Mouse (Mus musculus) stomach, embryonic 16.5 days (tissue): Measurements from ENCODE around the gene Fbxo22. TPM values are rescaled to one million over a fixed set of nuclear protein-coding genes. Genes with fewer than 3 reads are reported as not detected.

Experiments used
- ATAC-seq: fragments of 200-750 bp; cut with Nextera tagmentation; 2 replicates; pipeline ENCODE4 v1.8.0; 2017; ENCODE audit warnings: moderate number of reproducible peaks, moderate TSS enrichment; ENCODE audit not compliant: insufficient read depth, low FRiP score
- H3K27ac ChIP-seq: fragments of 300-500 bp; sonication (generic); 2 replicates; pipeline ENCODE4 v1.5.1; 2014; ENCODE audit warnings: low read length
- H3K27me3 ChIP-seq: fragments of 300-500 bp; sonication (generic); 2 replicates; pipeline ENCODE4 v1.6.1; 2014; ENCODE audit warnings: low read length, control low read depth, mixed read lengths; ENCODE audit not compliant: control insufficient read depth, insufficient read depth
- H3K36me3 ChIP-seq: fragments of 300-500 bp; sonication (generic); 2 replicates; pipeline ENCODE4 v1.6.1; 2014; ENCODE audit warnings: low read length; ENCODE audit not compliant: control insufficient read depth, insufficient read depth
- H3K4me1 ChIP-seq: fragments of 300-500 bp; sonication (generic); 2 replicates; pipeline ENCODE4 v1.6.1; 2014; ENCODE audit warnings: low read length, control low read depth, mixed read lengths; ENCODE audit not compliant: control insufficient read depth, insufficient read depth
- H3K4me2 ChIP-seq: fragments of 300-500 bp; sonication (generic); 2 replicates; pipeline ENCODE4 v1.6.1; 2014; ENCODE audit warnings: low read depth, low read length, mixed read lengths
- H3K4me3 ChIP-seq: fragments of 300-500 bp; sonication (generic); replicated peaks from 2 replicates; pipeline ENCODE4 v1.5.1; 2014; ENCODE audit warnings: mild to moderate bottlenecking, low read length
- H3K9ac ChIP-seq: fragments of 300-500 bp; sonication (generic); 2 replicates; pipeline ENCODE4 v1.6.1; 2014; ENCODE audit warnings: low read length
- H3K9me3 ChIP-seq: fragments of 300-500 bp; sonication (generic); replicated peaks from 2 replicates; pipeline ENCODE4 v1.6.1; 2016; ENCODE audit warnings: low read length, control low read depth; ENCODE audit not compliant: control insufficient read depth
- WGBS: fragments of 180-500 bp; shearing (Covaris S2); extraction: QIAGEN DNeasy Blood & Tissue Kit; methylation state at CpG from one replicate; pipeline ENCODE4 v1.1.7; 2014; 5-methylcytosine and 5-hydroxymethylcytosine counted together
- polyA plus RNA-seq: library from polyadenylated mRNA; unstranded; fragments of >200 nt; fragmentation: Nextera tagmentation; extraction: Ambion mirVana; gene quantifications from 2 replicates; pipeline ENCODE4 v1.2.1, GENCODE M21; 2015

Fbxo22 gene
- polyA plus RNA-seq, 1 experiment from 2014 or later = 50.8 TPM

GRCm38 (mm10) chr9:55213396-55213795 lies 4.7 kb downstream of the Fbxo22 start:
- WGBS = 79% methylated on average over 1 of the region's 1 CpGs
- Histone ChIP-seq H3K36me3 (peaks cover 22% of the 10 kb centered on the region), H3K27me3 (no peaks in the 10 kb centered on the region)

GRCm38 (mm10) chr9:55215056-55215455 lies 6.3 kb downstream of the Fbxo22 start:
- WGBS = 83% methylated on average over 3 of the region's 3 CpGs
- ATAC-seq = no peak
- no peak overlapping the region for H3K9ac ChIP-seq
- peaks cover 9% of the 10 kb centered on the region; the same call in 1 of the 2 replicates for H3K4me1 ChIP-seq
- no peak overlapping the region for H3K4me3 ChIP-seq
- no peaks in the 10 kb centered on the region for H3K27me3 ChIP-seq
- H3K4me2 ChIP-seq = no peak overlapping the region
- peaks cover 28% of the 10 kb centered on the region for H3K36me3 ChIP-seq
- no peak overlapping the region for H3K27ac ChIP-seq
- no peaks in the 10 kb centered on the region for H3K9me3 ChIP-seq

More at GRCm38 (mm10) chr9:55213396-55213795, 4.7 kb downstream of the Fbxo22 start:
- Histone ChIP-seq H3K4me3 (no peak overlapping the region), H3K4me2 (no peak overlapping the region), H3K9me3 (no peaks in the 10 kb centered on the region), H3K9ac (no peak overlapping the region), H3K4me1 (peaks cover 14% of the 10 kb centered on the region), H3K27ac (no peak overlapping the region)
- ATAC-seq = no peak

- peaks cover 7% of the 10 kb centered on the region; the same call in 1 of the 2 replicates for H3K4me1 ChIP-seq
- H3K27me3 ChIP-seq = no peaks in the 10 kb centered on the region
- H3K27ac ChIP-seq = no peak overlapping the region
- no peak overlapping the region for H3K9ac ChIP-seq
- no peak overlapping the region for H3K4me2 ChIP-seq
- no peaks in the 10 kb centered on the region for H3K9me3 ChIP-seq
- WGBS = 84% methylated on average over 3 of the region's 3 CpGs
- H3K4me3 ChIP-seq = no peak overlapping the region
- no peak for ATAC-seq
- peaks cover 33% of the 10 kb centered on the region for H3K36me3 ChIP-seq
Observed at GRCm38 (mm10) chr9:55215648-55216047, 6.9 kb downstream of the Fbxo22 start.

GRCm38 (mm10) chr9:55216078-55216477 lies 7.4 kb downstream of the Fbxo22 start:
- no peak overlapping the region for H3K27ac ChIP-seq
- H3K4me3 ChIP-seq = no peak overlapping the region
- no peaks in the 10 kb centered on the region for H3K9me3 ChIP-seq
- no peaks in the 10 kb centered on the region for H3K27me3 ChIP-seq
- WGBS = 71% methylated on average over 2 of the region's 2 CpGs
- peaks cover 33% of the 10 kb centered on the region for H3K36me3 ChIP-seq
- H3K4me1 ChIP-seq = peaks cover 5% of the 10 kb centered on the region; the same call in 1 of the 2 replicates
- no peak overlapping the region for H3K9ac ChIP-seq
- no peak for ATAC-seq
- no peak overlapping the region for H3K4me2 ChIP-seq

GRCm38 (mm10) chr9:55217381-55217780 lies 8.7 kb downstream of the Fbxo22 start:
- Histone ChIP-seq H3K4me1 (no peaks in the 10 kb centered on the region), H3K9me3 (no peaks in the 10 kb centered on the region), H3K36me3 (peaks cover 40% of the 10 kb centered on the region), H3K27me3 (no peaks in the 10 kb centered on the region), H3K27ac (no peak overlapping the region), H3K4me3 (no peak overlapping the region), H3K9ac (no peak overlapping the region), H3K4me2 (no peak overlapping the region)
- 97% methylated on average over 3 of the region's 3 CpGs for WGBS
- no peak for ATAC-seq

- no peak overlapping the region for H3K27ac ChIP-seq
Observed at GRCm38 (mm10) chr9:55225165-55225737, 16.5 kb downstream of the Fbxo22 start.

GRCm38 (mm10) chr9:55226251-55226650 lies 17.5 kb downstream of the Fbxo22 start:
- H3K4me1 ChIP-seq = no peaks in the 10 kb centered on the region
- H3K9me3 ChIP-seq = no peaks in the 10 kb centered on the region
- H3K4me3 ChIP-seq = no peak overlapping the region
- WGBS = 85% methylated on average over 3 of the region's 3 CpGs
- no peak overlapping the region for H3K27ac ChIP-seq
- H3K36me3 ChIP-seq = peaks cover 16% of the 10 kb centered on the region
- H3K4me2 ChIP-seq = no peak overlapping the region
- H3K9ac ChIP-seq = no peak overlapping the region
- no peak for ATAC-seq
- H3K27me3 ChIP-seq = no peaks in the 10 kb centered on the region

More at GRCm38 (mm10) chr9:55225165-55225737, 16.5 kb downstream of the Fbxo22 start:
- WGBS = 84% methylated on average over 7 of the region's 7 CpGs
- peaks cover 21% of the 10 kb centered on the region for H3K36me3 ChIP-seq
- no peaks in the 10 kb centered on the region for H3K4me1 ChIP-seq
- H3K4me2 ChIP-seq = no peak overlapping the region
- H3K9me3 ChIP-seq = no peaks in the 10 kb centered on the region
- ATAC-seq = no peak
- H3K27me3 ChIP-seq = no peaks in the 10 kb centered on the region
- no peak overlapping the region for H3K4me3 ChIP-seq
- no peak overlapping the region for H3K9ac ChIP-seq

GRCm38 (mm10) chr9:55228149-55228548 lies 19.4 kb downstream of the Fbxo22 start:
- ATAC-seq = no peak
- Histone ChIP-seq H3K4me3 (no peak overlapping the region), H3K4me1 (no peaks in the 10 kb centered on the region), H3K27me3 (no peaks in the 10 kb centered on the region), H3K36me3 (peaks cover 6% of the 10 kb centered on the region), H3K27ac (no peak overlapping the region), H3K4me2 (no peak overlapping the region), H3K9me3 (no peaks in the 10 kb centered on the region), H3K9ac (no peak overlapping the region)
- 87% methylated on average over 4 of the region's 4 CpGs for WGBS

- no peaks in the 10 kb centered on the region for H3K27me3 ChIP-seq
- H3K9ac ChIP-seq = no peak overlapping the region
- H3K36me3 ChIP-seq = peaks cover 4% of the 10 kb centered on the region; the same call in 1 of the 2 replicates
- ATAC-seq = no peak
- H3K4me3 ChIP-seq = no peak overlapping the region
- H3K4me2 ChIP-seq = no peak overlapping the region
- no peaks in the 10 kb centered on the region for H3K4me1 ChIP-seq
- no peak overlapping the region for H3K27ac ChIP-seq
- 56% methylated on average over 10 of the region's 10 CpGs for WGBS
- H3K9me3 ChIP-seq = no peaks in the 10 kb centered on the region
Observed at GRCm38 (mm10) chr9:55229010-55229409, 20.3 kb downstream of the Fbxo22 start.
